Mouse (Mus musculus): ENCODE measurements around the gene Fabp3.

Fabp3 gene

GRCm38 (mm10) chr4:130335867-130336266 lies 27.5 kb downstream of the Fabp3 start:
- no peak for DNase-seq

GRCm38 (mm10) chr4:130341691-130342090 lies 33.3 kb downstream of the Fabp3 start:
- peak in 1 of 2 experiments; percentile 16 for DNase-seq

GRCm38 (mm10) chr4:130349666-130350065 lies 41.3 kb downstream of the Fabp3 start:
- DNase-seq, result no peak

DNA sequence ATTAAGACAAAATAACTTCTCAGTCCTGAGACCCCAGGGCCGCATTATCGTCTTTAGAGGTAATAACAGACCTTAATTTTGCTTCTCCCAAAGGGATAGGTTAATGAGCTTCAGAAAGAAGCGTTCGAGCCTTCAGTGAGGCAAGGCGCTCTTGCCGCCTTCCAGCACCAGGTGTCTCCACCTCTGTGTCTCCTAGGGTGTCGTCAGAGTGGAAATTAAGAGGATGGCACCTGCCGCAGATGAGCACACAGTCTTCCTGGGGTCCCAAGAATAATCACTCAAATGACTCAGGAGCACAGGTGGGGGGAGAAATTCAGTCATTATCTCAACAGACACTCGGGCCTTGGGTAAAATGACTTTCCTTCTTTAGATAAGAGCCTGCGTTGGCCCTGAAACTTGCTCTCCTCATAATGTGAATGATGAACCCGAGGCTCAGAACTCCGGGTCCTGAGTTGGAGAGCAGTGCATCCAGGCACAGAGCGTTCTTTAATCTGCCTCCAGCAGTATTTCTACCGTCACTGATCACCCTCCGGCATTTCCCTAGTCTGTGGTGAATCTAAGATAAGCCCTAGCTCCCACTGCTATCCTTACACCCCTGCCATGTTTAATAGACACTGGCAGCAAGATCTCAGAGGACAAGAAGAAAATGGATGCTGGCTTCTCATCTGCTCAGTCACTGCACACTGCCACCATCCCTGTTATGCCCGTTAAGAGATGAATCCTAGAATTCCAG lies 42.5 kb downstream of the Fabp3 start:
- no peak for DNase-seq

- no peak for DNase-seq
These were observed 44.2 kb downstream of the Fabp3 start for GRCm38 (mm10) chr4:130352588-130352987.

DNA sequence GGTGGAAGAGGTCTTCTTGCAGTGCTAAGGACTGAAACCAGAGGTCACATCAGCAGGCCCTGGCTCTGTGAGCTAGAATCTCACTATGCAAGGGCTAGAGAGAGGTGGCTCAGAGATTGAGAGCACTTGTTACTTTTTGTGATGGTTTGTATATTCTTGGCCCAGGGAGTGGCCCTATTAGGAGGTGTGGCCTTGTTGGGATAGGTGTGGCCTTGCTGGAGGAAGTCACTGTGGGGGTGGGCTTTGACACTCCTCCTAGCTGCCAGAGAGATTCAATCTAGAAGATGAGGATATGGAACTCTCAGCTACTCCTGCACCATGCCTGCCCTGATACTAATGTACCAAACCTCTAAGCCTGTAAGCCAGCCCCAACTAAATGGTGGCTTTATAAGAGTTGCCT lies 49.6 kb downstream of the Fabp3 start:
- DNase-seq, result no peak

- peak; percentile 95 to 98 for DNase-seq
These were observed 51.3 kb downstream of the Fabp3 start, which contains the start of the genes Zcchc17 and Snrnp40 for GRCm38 (mm10) chr4:130359486-130360237. Gene Zcchc17 (minus strand): TSS chr4:130359943. Gene Snrnp40 (plus strand): TSS chr4:130360132.

DNA sequence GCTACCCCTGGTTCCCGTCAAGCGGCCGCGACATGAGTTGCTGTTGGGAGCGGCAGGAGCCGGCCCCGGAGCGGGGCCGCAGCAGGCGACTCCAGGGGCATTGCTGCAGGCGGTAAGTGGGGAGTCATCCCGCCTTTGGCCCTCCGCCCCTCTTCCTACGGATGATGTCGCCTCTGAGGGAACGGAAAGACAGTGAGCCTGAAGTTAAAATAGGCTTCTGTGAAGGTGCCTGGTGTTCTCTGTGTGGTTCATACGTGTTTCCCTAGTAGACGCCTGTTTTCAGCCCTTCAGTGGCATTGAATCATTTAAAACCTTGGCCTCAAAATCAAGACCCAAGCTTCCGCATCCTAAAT lies 51.8 kb downstream of the Fabp3 start:
- no peak for DNase-seq

Measured in spleen, adult 18-20 months (tissue).